Mouse (Mus musculus) cerebellum, adult 2 months (tissue): ENCODE results near the gene Gstt1.

ENCODE experiments used
- CTCF ChIP-seq: fragments of 200-500 bp; IDR thresholded peaks from 2 replicates; pipeline ENCODE4 v1.5.1; 2011; ENCODE audit warnings: low read depth, mild to moderate bottlenecking, control low read depth, low read length, moderate library complexity, borderline replicate concordance; ENCODE audit not compliant: insufficient read depth
- POLR2A ChIP-seq: fragments of 200-500 bp; IDR thresholded peaks from 2 replicates; pipeline ENCODE4 v1.6.1; 2011; ENCODE audit warnings: low read length, control low read depth, borderline replicate concordance; ENCODE audit not compliant: insufficient read depth

DNA sequence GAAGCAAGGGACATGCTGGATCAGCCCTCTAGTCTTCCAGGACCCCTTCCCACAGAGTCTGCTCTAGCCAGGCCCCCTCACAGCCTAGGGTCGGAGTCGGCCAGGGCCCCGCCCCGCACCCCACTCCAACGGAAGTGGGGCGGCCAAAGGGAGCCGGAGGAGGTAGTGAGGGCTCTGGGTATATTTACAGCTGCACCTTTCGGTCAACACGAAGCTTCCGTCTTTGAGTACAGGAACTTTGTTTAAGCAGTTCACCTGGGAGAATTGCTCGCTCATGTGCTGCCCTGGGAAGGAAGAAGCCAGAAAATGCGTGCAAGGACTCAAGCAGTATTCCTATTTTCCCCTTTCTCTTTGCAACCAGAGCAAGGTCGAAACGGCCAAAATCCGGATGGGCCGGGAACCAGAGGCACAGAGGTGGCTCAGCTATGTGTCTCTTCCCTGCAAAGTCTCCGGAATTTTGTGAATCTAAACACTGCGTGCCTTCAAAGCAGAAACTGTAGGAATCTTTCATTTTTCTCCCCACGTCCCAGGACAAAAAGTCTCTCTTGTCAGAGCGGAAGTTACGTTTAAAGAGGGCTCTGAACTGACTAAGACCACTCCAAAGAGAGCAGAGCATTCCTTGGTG is 35.2 kb upstream of the Gstt1 start:
- TF ChIP-seq CTCF (no peak), POLR2A (no peak)
